12 mouse cellular contexts compared by ENCODE assay signal in the genomic region with DNA sequence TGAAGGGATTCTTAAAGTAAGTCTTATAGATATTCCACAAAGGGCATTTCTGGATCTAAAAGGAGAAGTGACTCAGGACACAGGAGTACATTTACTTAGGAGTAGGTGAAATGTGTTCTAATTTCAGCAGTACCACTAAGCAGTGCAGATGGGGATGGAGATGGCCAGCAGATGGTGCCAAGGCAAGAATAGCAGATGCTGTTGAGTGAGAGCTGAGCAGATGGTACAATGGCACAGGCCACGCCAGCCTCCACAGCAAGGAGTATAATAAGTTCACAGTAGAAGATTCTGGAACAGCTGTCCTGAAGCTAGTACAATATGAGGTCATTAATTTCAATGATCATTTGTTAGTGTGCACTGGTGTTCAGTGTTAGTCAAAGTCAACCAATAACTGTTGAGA. TPM values are rescaled to one million over a fixed set of nuclear protein-coding genes. Genes with fewer than 3 reads are reported as not detected.
A peak's percentile ranks its signal among the peaks of the same experiment; 100 is the strongest.
DNase-seq lines count a peak whose midpoint lies in the region; ATAC-seq and TF ChIP-seq lines count a peak whose summit lies in the region.
"Had no signal": no experiment of that assay in that cellular context is flagged by ENCODE, and none has a peak within 500 bp of the region (broad histone marks: within the 10 kb centered on the region; RNA-seq: fewer than 3 reads in every experiment).

No protein-coding gene starts in this region.

- no peak overlapping the region for H3K9ac ChIP-seq in forebrain, embryonic 11.5 days (ENCODE audit: low read length)
- no peak overlapping the region for H3K9ac ChIP-seq in forebrain, postnatal 0 days
- no peak overlapping the region for H3K9ac ChIP-seq in kidney, embryonic 15.5 days

- no peak overlapping the region for H3K4me3 ChIP-seq in forebrain, embryonic 11.5 days (ENCODE audit: low read depth, low read length)
- H3K4me3 ChIP-seq in forebrain, embryonic 10.5 days = no peak overlapping the region
- H3K4me3 ChIP-seq in forebrain, postnatal 0 days (ENCODE audit: low read depth, low read length) = no peak overlapping the region
- no peak overlapping the region for H3K4me3 ChIP-seq in kidney, embryonic 15.5 days (replicated peaks)
- H3K4me3 ChIP-seq: gastrocnemius, adult 2 months had no signal

- no peaks in the 10 kb centered on the region for H3K4me1 ChIP-seq in forebrain, embryonic 11.5 days (replicated peaks; ENCODE audit: control insufficient read depth, insufficient read depth, low read length)
- no peaks in the 10 kb centered on the region for H3K4me1 ChIP-seq in forebrain, embryonic 10.5 days
- H3K4me1 ChIP-seq in forebrain, postnatal 0 days (ENCODE audit: insufficient read depth) = no peaks in the 10 kb centered on the region
- H3K4me1 ChIP-seq in kidney, embryonic 15.5 days = no peaks in the 10 kb centered on the region

- 80% methylated on average over 1 of the region's 1 CpGs for WGBS in forebrain, embryonic 11.5 days
- 66% methylated on average over 1 of the region's 1 CpGs for WGBS in forebrain, embryonic 10.5 days
- 43% methylated on average over 1 of the region's 1 CpGs for WGBS in forebrain, postnatal 0 days
- 75% methylated on average over 1 of the region's 1 CpGs for WGBS in kidney, embryonic 15.5 days

- no peak overlapping the region for H3K27ac ChIP-seq in forebrain, embryonic 11.5 days (ENCODE audit: low read depth, low read length)
- no peak overlapping the region for H3K27ac ChIP-seq in forebrain, embryonic 10.5 days
- no peak overlapping the region for H3K27ac ChIP-seq in forebrain, postnatal 0 days (ENCODE audit: low read depth, low read length)
- no peak overlapping the region for H3K27ac ChIP-seq in kidney, embryonic 15.5 days
- H3K27ac ChIP-seq: gastrocnemius, adult 2 months had no signal

- no peak for TF ChIP-seq CTCF in forebrain, postnatal 0 days (IDR thresholded peaks at IDR 0.05; ENCODE audit: low read depth)

- H3K36me3 ChIP-seq in forebrain, embryonic 11.5 days (ENCODE audit: control insufficient read depth, insufficient read depth, low read length) = no peaks in the 10 kb centered on the region
- no peaks in the 10 kb centered on the region for H3K36me3 ChIP-seq in forebrain, embryonic 10.5 days (replicated peaks)
- no peaks in the 10 kb centered on the region for H3K36me3 ChIP-seq in forebrain, postnatal 0 days (ENCODE audit: insufficient read depth)
- no peaks in the 10 kb centered on the region for H3K36me3 ChIP-seq in kidney, embryonic 15.5 days

- DNase-seq in forebrain, embryonic 11.5 days (ENCODE audit: low spot score) = peak; percentile 47
- DNase-seq in forebrain, embryonic 10.5 days (ENCODE audit: extremely low spot score, low spot score) = no peak
- peak; percentile 45 for DNase-seq in forebrain, postnatal 0 days
- peak; percentile 73 for DNase-seq in layer of hippocampus, adult 9-11 months
- peak; percentile 82 for DNase-seq in right cerebral cortex, adult 18-20 months
- no peak for DNase-seq in adrenal gland, adult (ENCODE audit: inconsistent age in 2 of 2, low spot score in 1 of 2)
- no peak for DNase-seq in embryo, embryonic 10.5 days (ENCODE audit: low spot score)
- DNase-seq: gastrocnemius, adult 2 months had no signal

- no peaks in the 10 kb centered on the region for H3K9me3 ChIP-seq in forebrain, embryonic 11.5 days (ENCODE audit: control insufficient read depth, low read length)
- H3K9me3 ChIP-seq in forebrain, embryonic 10.5 days = no peaks in the 10 kb centered on the region; the same call in 1 of the 2 replicates
- H3K9me3 ChIP-seq in forebrain, postnatal 0 days (ENCODE audit: low read length) = no peaks in the 10 kb centered on the region
- H3K9me3 ChIP-seq in kidney, embryonic 15.5 days (replicated peaks) = no peaks in the 10 kb centered on the region

- peak; percentile 46; the same call in 1 of the 2 replicates for ATAC-seq in forebrain, embryonic 11.5 days (replicated peaks; ENCODE audit: low FRiP score)
- ATAC-seq in forebrain, postnatal 0 days = peak; percentile 74
- ATAC-seq in kidney, embryonic 15.5 days (replicated peaks; ENCODE audit: low FRiP score) = no peak

- no peaks in the 10 kb centered on the region for H3K27me3 ChIP-seq in forebrain, embryonic 11.5 days (ENCODE audit: control insufficient read depth, insufficient read depth, low read length)
- no peaks in the 10 kb centered on the region for H3K27me3 ChIP-seq in forebrain, embryonic 10.5 days (ENCODE audit: poor library complexity, severe bottlenecking)
- no peaks in the 10 kb centered on the region for H3K27me3 ChIP-seq in forebrain, postnatal 0 days (ENCODE audit: insufficient read depth, low read length)
- H3K27me3 ChIP-seq in kidney, embryonic 15.5 days = no peaks in the 10 kb centered on the region

- H3K4me2 ChIP-seq in forebrain, embryonic 11.5 days (ENCODE audit: low read depth, low read length, severe bottlenecking) = no peak overlapping the region
- H3K4me2 ChIP-seq in forebrain, postnatal 0 days (ENCODE audit: low read depth) = no peak overlapping the region
- H3K4me2 ChIP-seq in kidney, embryonic 15.5 days = no peak overlapping the region
- H3K4me2 ChIP-seq: liver, embryonic 11.5 days had no signal

RNA-seq across cellular contexts. Expression of gene Crisp4, which starts 22.6 kb away (rescaled TPM):
- not detected in 2 replicates for polyA plus RNA-seq in forebrain, embryonic 11.5 days (2014; fragmentation: Nextera tagmentation; extraction: Ambion mirVana)
- not detected in 2 replicates for polyA plus RNA-seq in forebrain, embryonic 10.5 days (2016; fragmentation: Nextera tagmentation; extraction: Ambion mirVana)
- total RNA-seq in forebrain, postnatal 0 days (2014; rRNA removed) = not detected in 2 replicates
- not detected in 2 replicates for polyA plus RNA-seq in forebrain, postnatal 0 days (2015; fragmentation: Nextera tagmentation; extraction: Ambion mirVana)
- not detected in 2 replicates for polyA plus RNA-seq in kidney, embryonic 15.5 days (2015; fragmentation: Nextera tagmentation; extraction: Ambion mirVana)
- total RNA-seq: gastrocnemius, adult 2 months; monocyte, adult 5-6 weeks had no signal
- polyA plus RNA-seq: liver, embryonic 11.5 days; stomach, embryonic 14.5 days had no signal

Comparison
In these comparisons a context has a peak if more than half of its experiments do, and no peak if none do; other contexts are left out.
1. DNase-seq: peak in forebrain, embryonic 11.5 days (single experiment), forebrain, postnatal 0 days (single experiment), layer of hippocampus, adult 9-11 months (single experiment) and right cerebral cortex, adult 18-20 months (single experiment); none in forebrain, embryonic 10.5 days (single experiment), adrenal gland, adult (0 of 2) and embryo, embryonic 10.5 days (single experiment).